Mouse (Mus musculus) heart, embryonic 16.5 days (tissue): Measurements from ENCODE around the gene Garem2. TPM values are rescaled to one million over a fixed set of nuclear protein-coding genes. Genes with fewer than 3 reads are reported as not detected.
A peak's percentile ranks its signal among the peaks of the same experiment; 100 is the strongest.

Source experiments
- ATAC-seq: fragments of 200-750 bp; cut with Nextera tagmentation; replicated peaks from 2 replicates; pipeline ENCODE4 v1.8.0; 2017; ENCODE audit warnings: moderate number of reproducible peaks; ENCODE audit not compliant: insufficient read depth, low FRiP score; ENCODE audit errors: extremely low read depth
- H3K27ac ChIP-seq: fragments of 300-500 bp; sonication (generic); 2 replicates; pipeline ENCODE4 v1.5.1; 2014; ENCODE audit warnings: mild to moderate bottlenecking, low read length, control low read depth, moderate library complexity
- H3K27me3 ChIP-seq: fragments of 300-500 bp; sonication (generic); 2 replicates; pipeline ENCODE4 v1.6.1; 2014; ENCODE audit warnings: low read length, mixed read lengths; ENCODE audit not compliant: control insufficient read depth, insufficient read depth
- H3K36me3 ChIP-seq: fragments of 300-500 bp; sonication (generic); 2 replicates; pipeline ENCODE4 v1.6.1; 2014; ENCODE audit not compliant: control insufficient read depth, insufficient read depth
- H3K4me1 ChIP-seq: fragments of 300-500 bp; sonication (generic); 2 replicates; pipeline ENCODE4 v1.6.1; 2014; ENCODE audit warnings: low read length, mixed read lengths; ENCODE audit not compliant: control insufficient read depth, insufficient read depth
- H3K4me2 ChIP-seq: fragments of 300-500 bp; sonication (generic); 2 replicates; pipeline ENCODE4 v1.6.1; 2014; ENCODE audit warnings: low read depth, mild to moderate bottlenecking, control low read depth, low read length
- H3K4me3 ChIP-seq: fragments of 300-500 bp; sonication (generic); 2 replicates; pipeline ENCODE4 v1.5.1; 2014; ENCODE audit warnings: mild to moderate bottlenecking, control low read depth, low read length
- H3K9ac ChIP-seq: fragments of 300-500 bp; sonication (generic); 2 replicates; pipeline ENCODE4 v1.6.1; 2014; ENCODE audit warnings: low read length, control low read depth
- H3K9me3 ChIP-seq: fragments of 300-500 bp; sonication (generic); replicated peaks from 2 replicates; pipeline ENCODE4 v1.6.1; 2016; ENCODE audit warnings: low read length; ENCODE audit not compliant: control insufficient read depth
- WGBS: fragments of 180-500 bp; shearing (Covaris S2); extraction: QIAGEN DNeasy Blood & Tissue Kit; methylation state at CpG from one replicate; pipeline ENCODE4 v1.1.7; 2014; 5-methylcytosine and 5-hydroxymethylcytosine counted together
- polyA plus RNA-seq: library from polyadenylated mRNA; unstranded; fragments of >200 nt; fragmentation: Nextera tagmentation; extraction: Ambion mirVana; gene quantifications from 2 replicates; pipeline ENCODE4 v1.2.1, GENCODE M21; 2015

Garem2 gene
- polyA plus RNA-seq, 1 experiment from 2014 or later: 0.12 TPM

- WGBS: 95% methylated on average over 2 of the region's 2 CpGs
- H3K9ac ChIP-seq: no peak overlapping the region
- H3K9me3 ChIP-seq: no peaks in the 10 kb centered on the region
- ATAC-seq: no peak
- peaks cover 65% of the 10 kb centered on the region for H3K36me3 ChIP-seq
- H3K27ac ChIP-seq: no peak overlapping the region
- H3K4me2 ChIP-seq: no peak overlapping the region
- no peaks in the 10 kb centered on the region for H3K4me1 ChIP-seq
- no peaks in the 10 kb centered on the region for H3K27me3 ChIP-seq
- H3K4me3 ChIP-seq: no peak overlapping the region
These were observed 27.2 kb downstream of the Garem2 start for GRCm38 (mm10) chr5:30132173-30132572.

GRCm38 (mm10) chr5:30135711-30136231, 30.8 kb downstream of the Garem2 start:
- no peak overlapping the region for H3K4me3 ChIP-seq
- no peak overlapping the region for H3K27ac ChIP-seq
- H3K36me3 ChIP-seq: peaks cover 62% of the 10 kb centered on the region
- no peaks in the 10 kb centered on the region for H3K4me1 ChIP-seq
- no peaks in the 10 kb centered on the region for H3K27me3 ChIP-seq
- H3K4me2 ChIP-seq: no peak overlapping the region
- no peak for ATAC-seq
- H3K9me3 ChIP-seq: no peaks in the 10 kb centered on the region
- no peak overlapping the region for H3K9ac ChIP-seq
- WGBS: 85% methylated on average over 11 of the region's 11 CpGs

- H3K4me1 ChIP-seq: no peaks in the 10 kb centered on the region
- WGBS: 88% methylated on average over 9 of the region's 9 CpGs
- no peak overlapping the region for H3K4me3 ChIP-seq
- no peak overlapping the region for H3K4me2 ChIP-seq
- no peak overlapping the region for H3K9ac ChIP-seq
- H3K9me3 ChIP-seq: no peaks in the 10 kb centered on the region
- no peak for ATAC-seq
- H3K27ac ChIP-seq: no peak overlapping the region
- peaks cover 63% of the 10 kb centered on the region for H3K36me3 ChIP-seq
- no peaks in the 10 kb centered on the region for H3K27me3 ChIP-seq
These were observed 32.3 kb downstream of the Garem2 start for GRCm38 (mm10) chr5:30137271-30137670.

- Histone ChIP-seq H3K27ac (no peak overlapping the region), H3K36me3 (peaks cover 63% of the 10 kb centered on the region), H3K4me2 (no peak overlapping the region), H3K27me3 (no peaks in the 10 kb centered on the region), H3K9me3 (no peaks in the 10 kb centered on the region), H3K4me1 (no peaks in the 10 kb centered on the region), H3K9ac (no peak overlapping the region), H3K4me3 (no peak overlapping the region)
- ATAC-seq: no peak
- 92% methylated on average over 4 of the region's 4 CpGs for WGBS
These were observed 33.2 kb downstream of the Garem2 start for GRCm38 (mm10) chr5:30138193-30138592.

- H3K27ac ChIP-seq: no peak overlapping the region
- peaks cover 38% of the 10 kb centered on the region for H3K36me3 ChIP-seq
- H3K27me3 ChIP-seq: no peaks in the 10 kb centered on the region
- H3K4me2 ChIP-seq: no peak overlapping the region
- peaks cover 10% of the 10 kb centered on the region; the same call in 1 of the 2 replicates for H3K4me1 ChIP-seq
- no peak overlapping the region for H3K9ac ChIP-seq
- ATAC-seq: no peak
- H3K9me3 ChIP-seq: no peaks in the 10 kb centered on the region
- 87% methylated on average over 6 of the region's 6 CpGs for WGBS
- no peak overlapping the region for H3K4me3 ChIP-seq
These were observed 41.6 kb downstream of the Garem2 start for GRCm38 (mm10) chr5:30146526-30146925.

- H3K4me1 ChIP-seq: peaks cover 16% of the 10 kb centered on the region; the same call in 1 of the 2 replicates
- H3K4me2 ChIP-seq: no peak overlapping the region
- 85% methylated on average over 5 of the region's 5 CpGs for WGBS
- no peaks in the 10 kb centered on the region for H3K27me3 ChIP-seq
- H3K27ac ChIP-seq: no peak overlapping the region
- H3K36me3 ChIP-seq: peaks cover 24% of the 10 kb centered on the region
- no peaks in the 10 kb centered on the region for H3K9me3 ChIP-seq
- no peak overlapping the region for H3K4me3 ChIP-seq
- ATAC-seq: no peak
- no peak overlapping the region for H3K9ac ChIP-seq
These were observed 43.4 kb downstream of the Garem2 start for GRCm38 (mm10) chr5:30148133-30148920.

- Histone ChIP-seq H3K4me2 (peak overlapping the region; percentile 54), H3K9ac (peak overlapping the region; percentile 43; the same call in 1 of the 2 replicates), H3K36me3 (no peaks in the 10 kb centered on the region), H3K27me3 (no peaks in the 10 kb centered on the region), H3K4me3 (peak overlapping the region; percentile 26), H3K27ac (no peak overlapping the region; the same call in 1 of the 2 replicates), H3K4me1 (peaks cover 28% of the 10 kb centered on the region), H3K9me3 (no peaks in the 10 kb centered on the region)
- 49% methylated on average over 4 of the region's 4 CpGs for WGBS
- ATAC-seq: no peak
These were observed 47.0 kb downstream of the Garem2 start for GRCm38 (mm10) chr5:30152007-30152406.

- Histone ChIP-seq H3K9me3 (no peaks in the 10 kb centered on the region), H3K4me3 (no peak overlapping the region), H3K27ac (peak overlapping the region; percentile 69), H3K4me2 (peak overlapping the region; percentile 50), H3K9ac (0 out of 2 replicates have a peak overlapping the region, but pooled peaks have one; percentile 43), H3K36me3 (no peaks in the 10 kb centered on the region), H3K4me1 (peaks cover 29% of the 10 kb centered on the region), H3K27me3 (no peaks in the 10 kb centered on the region)
- no peak for ATAC-seq
- WGBS: 45% methylated on average over 1 of the region's 1 CpGs
These were observed 47.5 kb downstream of the Garem2 start for GRCm38 (mm10) chr5:30152413-30152812.

GRCm38 (mm10) chr5:30153222-30153621, 48.3 kb downstream of the Garem2 start:
- 95% methylated on average over 2 of the region's 2 CpGs for WGBS
- H3K27me3 ChIP-seq: no peaks in the 10 kb centered on the region
- no peak overlapping the region for H3K4me3 ChIP-seq
- H3K36me3 ChIP-seq: no peaks in the 10 kb centered on the region
- no peak for ATAC-seq
- H3K27ac ChIP-seq: no peak overlapping the region; the same call in 1 of the 2 replicates
- H3K9ac ChIP-seq: no peak overlapping the region
- no peaks in the 10 kb centered on the region for H3K9me3 ChIP-seq
- H3K4me2 ChIP-seq: peak overlapping the region; percentile 84
- peaks cover 34% of the 10 kb centered on the region for H3K4me1 ChIP-seq
